Mouse (Mus musculus) lung, postnatal 14 days (tissue): ENCODE results near the gene Mrvi1.
A peak's percentile ranks its signal among the peaks of the same experiment; 100 is the strongest.

Experiments used
- DNase-seq: peaks from one replicate; pipeline ENCODE4 v3.0.0; 2021

The Mrvi1 gene

DNA sequence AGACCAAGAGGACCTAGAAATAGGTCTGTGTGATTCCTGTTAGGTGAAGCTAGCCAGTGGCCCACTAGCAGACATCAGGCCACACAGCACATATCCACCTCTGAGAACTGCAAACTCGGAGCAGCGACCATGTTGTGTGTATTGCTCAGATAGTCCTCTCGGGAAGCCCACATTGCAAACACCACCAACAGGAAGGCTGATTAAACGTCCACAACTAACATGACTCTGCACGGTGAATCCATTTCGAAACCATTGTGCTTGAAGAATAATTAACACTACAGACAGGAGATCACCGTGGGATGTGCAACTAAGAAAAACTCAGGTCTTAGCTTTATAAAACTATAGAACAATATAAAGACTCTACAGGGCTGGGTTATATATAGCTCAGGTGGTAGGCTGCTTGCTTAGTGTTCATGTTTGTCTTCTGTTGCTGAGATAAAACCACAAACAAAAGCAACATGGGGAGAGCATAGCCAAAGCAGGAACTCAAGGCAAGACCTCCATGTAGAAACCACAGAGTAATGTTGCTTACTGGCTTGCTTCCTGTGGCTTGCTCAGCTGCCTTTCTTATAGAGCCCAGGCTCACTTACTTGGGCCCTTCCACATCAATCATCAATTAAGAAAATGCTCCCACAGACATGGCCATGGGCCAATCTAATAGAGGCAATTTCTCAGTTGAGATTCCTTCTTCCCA, 4.4 kb downstream of the Mrvi1 start:
- DNase-seq = no peak

DNA sequence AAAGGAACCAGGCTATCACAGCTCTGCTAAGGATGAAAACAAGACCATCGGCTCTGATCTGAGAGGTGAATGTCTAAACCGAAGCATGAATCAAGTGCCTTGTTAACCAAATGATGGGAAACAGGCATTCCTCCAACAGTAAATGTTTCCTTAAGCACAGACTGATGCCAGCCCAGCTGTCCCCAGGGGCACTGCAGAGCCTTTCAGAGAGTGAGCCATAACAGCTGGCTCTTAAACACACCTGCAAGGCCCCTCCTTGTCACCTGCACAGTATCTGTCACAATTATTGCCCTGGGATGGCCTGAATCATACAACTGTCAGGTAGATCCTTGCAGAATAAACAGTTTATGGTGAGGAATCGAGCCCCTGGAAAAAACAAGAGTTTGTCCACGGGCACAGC, 8.8 kb downstream of the Mrvi1 start:
- DNase-seq = no peak

DNA sequence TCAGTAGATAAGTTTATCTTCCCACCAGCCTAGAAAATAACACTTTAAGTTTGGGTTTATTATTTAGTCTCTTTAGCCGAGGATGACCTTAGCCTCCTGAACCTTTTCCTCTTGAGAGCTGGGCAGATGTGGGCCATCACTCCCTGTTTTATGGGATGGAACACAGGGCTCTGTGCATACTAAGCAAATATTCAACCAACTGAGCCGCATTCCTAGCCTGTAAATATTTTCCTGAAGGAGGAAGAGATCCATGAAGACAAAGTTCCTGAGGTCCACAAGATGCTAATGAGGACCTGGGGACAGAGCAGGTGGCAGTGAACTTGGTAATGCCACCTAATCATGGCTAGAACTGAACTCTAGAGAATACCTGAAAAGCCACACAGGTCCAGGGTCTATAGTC, 9.5 kb downstream of the Mrvi1 start:
- DNase-seq = no peak

DNA sequence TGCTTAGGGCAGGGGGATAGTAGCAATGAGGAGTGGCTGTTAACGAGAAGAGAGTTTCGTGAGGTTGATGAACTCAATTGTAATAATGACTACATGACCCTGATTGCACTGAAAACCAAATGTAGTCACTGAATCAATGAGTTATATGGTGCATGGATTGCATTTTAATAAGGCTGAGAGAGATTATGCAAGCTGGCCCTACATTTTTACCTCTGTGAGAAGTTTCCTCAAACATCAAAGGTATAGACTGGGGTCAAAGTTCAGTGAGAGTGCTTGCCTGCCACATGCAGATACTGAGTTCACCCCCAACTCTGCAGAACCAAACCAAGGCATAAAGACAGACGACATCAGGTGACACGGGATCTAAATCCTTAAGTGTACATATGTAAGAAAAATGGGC, 14.9 kb downstream of the Mrvi1 start:
- DNase-seq = no peak

DNA sequence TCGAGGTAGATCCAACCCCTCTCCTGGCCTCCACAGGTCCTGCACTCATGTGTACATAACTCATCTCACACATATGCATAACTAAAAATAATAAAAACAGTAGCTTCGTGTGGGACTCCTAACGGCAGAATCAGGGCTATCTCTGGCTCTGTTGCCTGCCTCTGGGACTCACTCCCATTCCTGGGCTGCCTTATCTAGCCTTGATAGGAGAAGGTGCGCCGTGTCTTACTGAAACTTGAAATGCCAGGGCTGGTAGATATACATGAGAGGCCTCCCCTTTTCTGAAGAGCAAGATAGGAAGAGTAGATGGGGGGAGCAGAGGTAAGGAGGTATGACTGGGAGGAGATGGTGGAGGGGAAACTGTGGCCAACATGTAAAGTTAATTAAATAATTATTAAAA, 15.4 kb downstream of the Mrvi1 start:
- no peak for DNase-seq

DNA sequence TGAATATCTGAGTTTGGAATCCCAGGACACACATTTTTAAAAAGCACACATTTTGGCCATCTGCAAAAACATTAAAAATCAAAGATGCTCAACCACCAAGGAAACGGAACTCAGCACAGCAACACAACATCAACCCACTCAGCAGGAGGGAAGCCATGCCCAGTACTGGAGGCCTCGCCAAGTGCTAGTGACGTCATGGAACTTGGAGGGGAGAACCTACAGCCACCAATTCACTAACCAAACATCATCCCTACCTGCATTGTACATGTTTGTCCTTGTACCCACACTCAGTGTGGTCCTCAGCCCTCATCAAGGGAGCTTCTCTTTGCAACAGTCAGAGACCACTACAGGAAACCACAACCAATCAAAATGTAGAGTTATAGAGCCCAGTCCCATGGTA, 16.9 kb downstream of the Mrvi1 start:
- DNase-seq = no peak

DNA sequence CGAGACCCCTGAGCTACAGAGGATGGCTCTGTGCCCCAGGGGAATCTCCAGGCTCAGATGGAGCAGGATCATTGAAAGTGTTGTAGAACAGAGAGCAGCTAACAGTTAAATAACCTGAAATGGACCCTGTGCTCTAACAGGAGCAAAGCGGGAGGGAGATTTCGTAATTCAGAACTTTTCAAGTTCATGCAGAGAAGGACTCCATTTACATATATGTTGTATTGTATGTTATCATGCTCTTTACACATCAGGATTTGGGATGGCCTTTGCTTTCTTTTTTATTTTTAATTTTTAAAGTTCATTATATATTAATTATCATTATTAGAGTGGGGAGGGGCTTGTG, 18.6 kb downstream of the Mrvi1 start:
- DNase-seq = no peak

DNA sequence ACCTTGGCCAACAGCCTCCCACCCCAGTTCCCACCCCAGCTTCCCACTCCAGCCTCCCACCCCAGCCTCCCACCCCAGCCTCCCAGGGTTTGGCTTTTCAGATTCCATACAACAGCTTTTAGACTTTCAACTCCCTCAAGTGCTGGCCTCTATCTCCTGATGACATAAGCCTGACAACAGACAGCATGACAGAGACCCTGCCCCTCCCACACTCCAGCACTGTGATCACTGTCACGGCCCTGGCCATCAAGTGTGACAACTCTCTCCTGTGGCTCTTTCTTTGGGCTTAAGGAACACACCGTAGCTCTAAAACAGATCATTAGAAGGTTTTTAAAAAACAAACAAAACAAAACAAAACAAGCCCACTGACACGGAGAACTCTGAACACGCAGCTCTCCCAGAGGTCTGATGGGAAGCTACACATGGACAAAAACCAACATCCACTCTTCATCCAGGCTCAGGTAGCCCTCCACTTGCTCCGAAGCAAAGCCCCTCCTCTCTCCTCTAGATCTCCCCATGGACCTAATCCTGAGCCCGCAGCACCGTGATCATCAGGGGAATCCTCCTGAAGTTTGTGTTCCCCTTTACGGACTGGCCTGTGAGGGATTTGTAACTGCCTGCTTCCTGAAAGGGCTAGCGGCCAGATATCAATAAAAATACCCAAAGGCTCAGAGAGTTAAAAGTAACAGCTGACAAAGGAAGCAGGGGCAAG, 19.2 kb downstream of the Mrvi1 start:
- no peak for DNase-seq

DNA sequence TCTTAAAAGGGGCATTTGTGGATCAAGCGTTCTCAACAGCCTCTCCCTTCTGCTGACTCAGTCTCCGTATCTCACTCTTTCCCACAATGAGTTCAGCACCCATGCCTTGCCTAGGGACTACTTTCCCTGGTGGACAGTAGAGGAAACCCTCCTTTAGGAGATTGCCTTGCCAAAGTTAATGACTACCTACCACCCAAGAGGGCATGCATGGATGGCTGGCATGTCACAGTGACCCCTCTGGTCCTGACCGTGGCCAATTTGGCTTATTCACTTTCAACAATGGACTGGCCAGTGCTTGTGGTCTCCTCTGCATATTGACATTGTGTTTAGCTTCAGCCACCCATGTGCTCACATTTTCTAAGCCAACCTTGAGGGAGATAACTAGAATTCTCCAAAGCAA, 19.8 kb downstream of the Mrvi1 start:
- no peak for DNase-seq

DNA sequence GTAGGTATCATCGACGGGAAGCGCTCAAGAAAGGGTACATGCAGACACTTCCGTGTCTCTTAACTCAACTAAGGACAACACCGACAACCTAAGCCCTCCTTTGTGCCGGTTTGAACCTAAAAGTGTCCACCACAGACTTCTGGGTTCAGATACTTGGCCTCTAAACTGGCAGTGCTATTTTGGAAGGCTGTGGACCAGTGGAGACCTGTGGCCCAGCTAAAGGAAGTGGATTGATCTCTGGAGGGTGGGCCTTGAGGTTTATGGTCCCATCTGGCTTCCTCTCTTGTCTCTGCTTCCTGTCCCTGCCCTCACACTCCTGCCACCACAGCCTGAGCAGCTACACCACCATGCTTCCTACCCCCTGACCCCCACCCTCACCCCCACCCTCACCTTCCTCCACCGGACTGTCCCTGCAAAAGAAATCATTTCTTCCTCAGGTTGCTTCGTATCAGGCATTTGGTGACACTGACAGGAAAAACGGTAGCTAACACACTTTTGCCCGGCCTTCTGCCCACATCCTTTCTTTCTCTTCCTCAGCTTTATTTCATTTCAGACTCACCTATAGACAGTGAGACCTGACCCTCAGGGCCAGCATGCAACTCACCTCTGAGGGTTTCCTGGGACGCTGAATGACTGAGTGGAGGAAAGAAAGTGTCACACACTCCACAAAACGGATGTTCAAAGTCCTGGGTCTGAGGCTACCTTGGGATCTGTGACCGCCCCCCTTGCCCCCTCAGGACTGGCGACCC, 25.7 kb downstream of the Mrvi1 start:
- DNase-seq = no peak

DNA sequence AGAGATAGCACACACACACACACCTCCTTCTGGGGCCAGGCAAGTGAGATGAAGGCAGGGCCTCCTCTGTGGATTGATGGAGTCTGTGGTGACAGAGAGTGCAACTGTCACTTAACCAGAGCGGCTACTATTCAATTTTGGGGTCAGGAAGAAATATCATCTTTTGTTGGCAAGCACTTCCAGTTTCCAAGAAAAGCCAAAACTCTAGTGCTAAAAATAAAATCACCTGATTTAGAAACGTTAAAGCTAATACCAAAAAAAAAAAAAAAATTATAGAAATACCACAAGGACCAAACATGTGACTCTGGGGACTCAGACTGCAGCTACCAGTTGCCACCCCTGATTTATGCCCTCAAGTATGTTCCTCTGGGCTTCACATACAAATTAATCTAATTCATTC, 26.7 kb downstream of the Mrvi1 start:
- DNase-seq = no peak

DNA sequence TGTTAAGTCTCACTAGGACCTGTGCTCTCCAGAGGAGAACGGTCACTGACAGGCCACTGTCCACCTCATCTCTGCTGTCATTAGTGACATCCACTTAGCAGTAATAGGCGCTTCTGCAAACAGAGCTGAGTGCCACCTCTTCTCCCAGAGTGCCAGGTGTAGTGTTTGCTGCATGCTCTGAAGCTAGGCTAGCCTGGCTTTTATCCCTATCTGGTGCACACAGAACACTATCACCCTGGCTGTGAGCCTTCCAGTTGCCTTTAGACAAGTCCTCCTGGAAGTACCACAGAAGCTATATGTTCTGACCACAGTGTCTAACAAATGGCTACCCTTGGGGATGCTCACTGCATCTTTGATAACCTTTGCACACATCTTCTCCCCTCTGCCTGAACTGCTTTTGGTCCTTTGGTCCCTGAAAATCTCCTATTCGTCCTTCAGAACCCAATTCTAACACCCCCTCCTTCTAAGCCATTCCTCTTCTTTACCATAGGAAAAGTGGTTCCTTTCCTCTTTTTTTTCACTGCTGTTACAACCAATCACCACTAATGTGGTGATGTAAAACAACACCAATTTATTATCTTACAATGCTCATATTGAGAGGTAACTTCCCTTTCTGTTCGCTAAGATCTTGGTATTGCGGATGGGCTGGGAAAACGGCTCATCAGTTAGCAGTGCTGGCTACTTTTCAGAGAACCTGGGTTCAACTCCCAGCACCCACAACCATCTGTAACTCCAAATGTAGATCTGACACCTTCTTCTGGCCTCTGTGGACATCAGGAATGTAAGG, 28.0 kb downstream of the Mrvi1 start:
- DNase-seq = no peak

DNA sequence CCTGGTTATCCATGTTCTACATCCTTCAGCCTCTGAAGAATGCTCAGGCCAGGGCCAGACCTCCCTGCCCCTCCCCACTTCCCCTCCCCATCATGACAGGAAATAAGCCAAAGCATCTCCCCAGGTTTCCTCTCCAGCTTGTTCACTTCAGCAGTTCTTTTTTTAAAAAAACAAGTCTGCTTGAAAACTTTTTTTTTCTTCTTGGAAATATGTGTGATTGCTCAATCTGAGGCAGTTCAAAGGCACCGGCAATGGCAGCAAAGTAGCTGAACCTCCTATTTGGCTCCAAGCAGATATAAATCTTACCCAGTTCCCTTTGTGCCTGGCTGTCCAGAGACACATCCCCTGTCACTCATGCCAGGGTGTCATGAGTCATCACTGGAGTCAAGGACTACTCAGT, 29.1 kb downstream of the Mrvi1 start:
- peak; percentile 39 for DNase-seq

DNA sequence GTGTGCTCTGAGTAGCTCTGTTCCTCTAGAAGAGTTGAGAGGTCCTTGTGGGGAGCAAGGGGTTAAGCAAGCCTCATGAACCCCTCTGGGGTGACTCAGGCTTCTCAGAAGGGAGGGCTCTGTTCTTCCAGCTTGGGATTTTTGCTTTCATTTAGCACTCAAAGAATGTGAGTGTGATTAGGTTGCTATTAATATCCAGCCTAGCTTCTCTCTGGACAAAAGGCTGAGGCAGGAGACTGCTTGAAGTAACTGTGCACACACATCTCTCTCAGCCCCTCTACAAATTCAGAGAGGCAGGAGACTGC, 31.7 kb downstream of the Mrvi1 start:
- DNase-seq = no peak

DNA sequence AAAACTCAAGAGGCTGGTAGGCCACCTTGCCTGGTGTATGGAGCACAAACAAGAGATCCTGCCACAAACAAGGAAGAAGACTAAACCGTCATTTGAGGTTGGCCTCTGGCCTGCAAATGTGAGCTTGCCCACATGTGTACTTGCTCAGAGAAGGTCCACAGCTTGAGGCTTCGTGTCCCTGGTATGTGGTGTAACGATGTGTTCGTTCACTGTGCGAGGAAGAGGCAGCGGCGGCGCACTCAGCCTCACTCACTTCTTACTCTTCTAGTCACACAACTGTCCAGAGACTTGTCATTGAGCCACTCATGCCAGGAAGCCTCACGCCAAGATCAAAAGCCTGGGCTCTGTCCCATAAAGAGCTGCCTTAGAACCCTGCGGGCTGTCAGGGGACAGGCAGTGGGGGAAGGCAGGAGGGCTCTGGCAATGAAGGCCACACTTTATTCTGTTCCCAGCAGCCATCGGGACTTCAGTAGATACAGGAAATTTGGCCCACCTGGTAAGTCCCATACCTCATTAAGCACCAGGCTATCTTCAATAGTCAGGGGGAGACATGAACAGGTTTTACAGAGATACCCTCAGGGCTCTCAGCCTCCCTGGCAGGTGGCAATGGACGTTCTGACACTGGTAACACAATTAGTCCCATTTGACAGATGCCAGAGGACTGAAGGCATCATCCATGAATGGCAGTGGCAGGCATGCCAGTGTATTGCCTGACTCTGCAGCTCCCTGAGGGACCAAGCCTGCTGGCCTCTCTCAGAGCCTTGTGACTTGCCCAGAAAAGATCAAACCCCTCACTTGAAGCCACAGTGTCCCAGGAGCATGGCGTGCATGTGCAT, 32.3 kb downstream of the Mrvi1 start:
- DNase-seq = no peak

DNA sequence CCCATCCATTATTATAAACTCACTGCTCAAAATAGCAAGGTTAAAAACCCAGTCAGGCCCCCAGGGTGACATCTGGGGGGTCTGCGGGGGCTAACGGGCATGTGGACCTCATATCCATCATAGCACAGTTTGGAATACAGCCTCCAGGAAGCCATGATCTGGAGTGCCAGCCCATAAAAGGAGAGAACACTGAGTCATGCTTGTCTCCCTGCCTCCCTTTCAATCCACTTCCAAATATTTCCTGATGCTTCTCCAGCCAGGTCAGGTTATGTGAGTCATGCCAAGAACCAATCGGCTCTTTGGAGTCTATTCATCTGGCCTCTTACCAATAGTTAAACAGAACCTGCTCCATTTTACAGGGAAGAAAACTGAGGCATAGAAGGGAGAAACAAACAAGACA, 33.7 kb downstream of the Mrvi1 start:
- DNase-seq = no peak

DNA sequence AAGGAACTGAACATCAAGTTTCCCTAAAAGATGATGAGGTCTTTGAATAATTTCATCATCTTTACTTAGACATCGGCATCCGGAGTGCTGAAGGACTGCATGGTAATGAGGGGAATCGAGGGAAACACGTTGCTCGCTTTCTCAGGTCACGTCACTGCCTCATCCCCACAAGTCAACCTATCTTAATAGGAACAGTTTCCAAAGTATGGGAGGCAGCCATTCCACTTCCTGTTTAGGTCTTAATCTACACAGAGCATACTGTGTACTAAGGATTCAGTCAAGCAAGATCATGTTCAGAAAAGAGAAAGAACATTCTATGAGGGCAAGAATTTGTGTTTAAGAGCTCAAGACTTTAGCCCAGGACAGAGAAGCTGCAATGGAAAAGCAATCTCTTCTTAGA, 34.6 kb downstream of the Mrvi1 start:
- no peak for DNase-seq

DNA sequence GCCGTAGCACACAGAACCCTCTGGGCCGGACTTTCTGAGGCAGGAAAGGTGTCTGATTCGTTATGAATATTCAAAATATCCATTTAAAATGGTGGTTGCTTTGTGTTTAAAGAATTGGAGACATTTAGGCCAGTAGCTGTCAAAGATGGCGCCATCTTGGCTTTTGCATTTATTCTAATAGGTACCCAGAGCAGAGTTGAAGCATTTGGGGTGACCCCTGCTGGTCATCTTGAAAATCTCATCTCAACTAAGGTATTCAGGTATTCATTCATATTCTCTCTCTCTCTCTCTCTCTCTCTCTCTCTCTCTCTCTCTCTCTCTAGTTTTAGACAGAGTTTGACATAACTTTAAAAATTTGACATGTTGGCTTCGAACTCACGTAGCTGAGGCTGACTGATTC, 35.5 kb downstream of the Mrvi1 start:
- DNase-seq = no peak

DNA sequence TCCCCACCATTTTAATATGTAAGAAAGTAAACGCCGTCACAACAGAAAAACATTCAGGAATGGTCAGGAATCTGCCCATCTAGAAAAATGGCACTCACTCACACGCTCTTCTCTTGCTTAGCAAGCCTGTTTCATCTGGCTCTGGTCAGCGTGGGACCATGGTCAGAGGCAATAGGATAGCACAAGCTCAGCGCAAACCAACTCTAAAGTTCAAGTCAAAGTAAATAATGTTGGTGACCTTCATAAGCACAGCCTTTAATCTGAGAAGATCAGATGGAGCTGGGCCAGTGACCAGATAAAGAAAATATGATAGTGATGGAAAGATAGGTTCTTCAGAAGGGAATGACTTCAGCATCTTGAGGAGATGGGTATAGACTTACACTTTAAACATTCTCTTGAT, 37.9 kb downstream of the Mrvi1 start:
- no peak for DNase-seq

DNA sequence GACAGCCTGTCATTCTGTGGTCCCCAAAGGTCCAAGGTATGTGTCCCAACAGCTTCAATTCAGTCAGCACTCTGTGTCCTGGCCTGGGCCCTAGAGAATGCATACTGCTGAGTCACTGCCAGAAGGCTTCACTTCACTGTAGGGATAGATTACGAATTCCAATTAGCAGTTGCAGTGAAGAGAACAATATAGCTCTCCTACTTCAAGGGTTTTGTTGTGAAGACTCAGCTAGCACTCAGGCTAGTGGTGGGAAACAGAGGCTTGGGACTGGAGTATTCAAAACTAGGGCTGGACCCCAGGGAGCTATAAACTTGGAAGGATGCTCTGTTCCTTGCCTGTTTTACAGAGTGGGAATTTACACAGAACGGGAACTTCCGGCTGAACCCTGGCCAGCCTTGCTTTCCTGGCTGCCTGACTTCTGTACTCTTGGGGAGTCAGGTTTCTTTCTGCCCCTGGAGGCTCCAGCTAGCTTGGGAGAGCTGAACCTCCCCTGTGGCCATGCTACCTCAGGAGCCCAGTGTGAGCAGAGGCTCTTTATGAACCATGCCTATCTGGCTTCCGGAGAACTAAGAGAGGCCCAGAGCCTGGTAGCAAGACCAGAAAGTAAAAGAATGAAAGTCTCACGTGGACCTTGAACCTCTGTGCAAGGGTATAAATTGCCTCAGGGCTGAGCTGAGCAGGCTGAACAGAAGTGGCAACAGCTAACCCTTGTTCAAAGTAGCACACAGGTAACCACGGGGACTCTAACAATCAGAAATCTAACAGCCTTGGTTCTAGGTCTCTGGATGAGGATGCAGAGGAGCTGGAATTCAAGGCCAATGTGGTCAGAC, 40.3 kb downstream of the Mrvi1 start:
- DNase-seq = no peak

DNA sequence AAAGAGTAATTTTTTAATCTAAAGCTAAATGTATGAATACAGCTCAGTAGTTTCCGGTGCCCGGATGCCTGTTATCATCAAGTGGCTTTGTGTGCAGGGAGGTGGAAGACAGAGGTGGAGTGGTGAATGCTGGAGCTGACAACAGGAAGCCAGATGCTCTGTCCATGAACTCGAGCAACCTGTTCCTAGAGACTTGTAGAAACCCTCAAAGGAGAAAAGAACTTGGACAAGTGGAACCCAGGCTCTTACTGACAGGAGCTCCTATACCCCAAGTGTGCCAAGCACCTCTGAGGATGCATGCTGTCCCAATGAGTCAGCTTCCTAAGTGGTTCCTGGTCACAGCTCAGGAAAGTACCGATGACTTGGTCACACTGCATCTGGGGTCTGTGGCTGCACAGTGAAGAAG, 41.1 kb downstream of the Mrvi1 start:
- DNase-seq = no peak
